Mouse (Mus musculus) gonadal fat pad, adult 2 months (tissue): ENCODE results near the gene Ttc23. TPM values are rescaled to one million over a fixed set of nuclear protein-coding genes. Genes with fewer than 3 reads are reported as not detected.

ENCODE experiments used
- DNase-seq: peaks from one replicate; pipeline ENCODE4 v3.0.0-alpha.2; 2012; ENCODE audit warnings: low read depth
- polyA plus RNA-seq: library from polyadenylated mRNA; depleted of rRNA; stranded (reverse); fragments of >200 nt; gene quantifications from 2 replicates; pipeline ENCODE4 v1.2.3, GENCODE M21; 2012; rRNA removed

The Ttc23 gene
- polyA plus RNA-seq, 1 experiment, result 11.2 TPM

- DNase-seq, result no peak
These were observed 153.8 kb downstream of the Ttc23 start for GRCm38 (mm10) chr7:67801022-67801421.

DNA sequence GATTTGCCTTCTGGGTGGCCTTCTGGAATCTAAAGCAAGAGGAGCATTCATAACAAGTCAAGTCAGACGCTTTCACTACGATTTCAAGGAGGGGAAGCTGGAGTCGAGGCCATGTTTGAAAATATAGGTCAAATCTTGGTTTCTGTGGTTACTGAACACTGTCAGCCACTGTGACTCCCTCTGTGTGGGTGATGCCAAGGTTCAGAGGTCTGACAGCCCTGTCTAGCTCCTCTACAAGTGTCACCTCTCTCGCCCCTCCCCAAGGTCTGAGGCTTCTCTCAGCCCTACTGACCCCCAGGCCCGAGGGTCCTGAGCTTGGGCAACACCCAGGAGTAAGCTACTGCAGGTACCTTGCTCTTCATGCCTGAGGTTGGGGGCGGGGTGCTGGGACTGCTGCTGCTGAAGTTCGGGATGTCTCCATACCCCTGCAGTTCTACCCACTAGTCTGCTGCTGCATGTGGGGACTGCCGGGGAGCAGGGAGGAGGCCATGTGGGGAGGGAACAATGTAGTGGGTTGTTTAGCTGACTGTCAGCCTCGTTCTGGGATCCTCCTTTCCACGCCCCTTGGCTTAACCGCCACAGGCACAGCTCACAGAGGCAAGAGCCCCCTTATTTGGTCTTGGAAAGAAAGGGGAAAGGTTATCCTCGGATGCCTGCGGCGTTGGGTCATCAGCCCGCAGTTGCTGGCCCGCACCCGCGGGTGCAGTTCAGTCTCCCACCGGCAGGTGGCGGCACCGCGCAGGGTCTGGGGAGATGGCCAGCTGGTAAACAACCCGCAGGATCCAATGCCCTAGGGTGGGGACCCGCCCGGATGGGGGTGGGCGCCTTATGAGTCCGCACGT is 156.0 kb downstream of the Ttc23 start:
- DNase-seq, result no peak

DNA sequence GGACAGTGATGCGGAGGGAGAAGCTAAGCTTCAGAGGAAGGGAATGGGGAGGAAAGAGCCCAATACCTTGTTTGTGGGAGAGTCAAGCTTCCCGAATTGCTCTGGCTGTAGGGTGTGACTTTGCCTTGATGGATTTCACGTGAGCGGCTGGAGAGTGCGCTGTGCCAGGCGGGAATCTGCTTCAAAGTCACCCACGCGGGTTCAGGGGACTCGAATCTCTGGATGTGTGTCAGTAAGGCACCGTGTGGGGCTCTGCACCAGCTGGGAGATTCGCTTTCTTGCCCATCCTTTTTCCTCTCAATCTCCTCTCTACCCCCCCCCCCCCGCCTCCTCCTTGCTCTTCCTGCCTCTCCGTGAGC is 156.6 kb downstream of the Ttc23 start:
- DNase-seq, result no peak

Other genes with a start within 250 kb of the Ttc23 start
- 36.2 and 42.5 TPM in 2 replicates for gene Lrrc28, start 2.1 kb upstream of the Ttc23 start, polyA plus RNA-seq
- 14.7 and 14.8 TPM in 2 replicates for gene Synm, start 112.3 kb downstream of the Ttc23 start, polyA plus RNA-seq